Mouse (Mus musculus) liver, postnatal 0 days (tissue): Measurements from ENCODE around the gene Gm11555. TPM values are rescaled to one million over a fixed set of nuclear protein-coding genes. Genes with fewer than 3 reads are reported as not detected.
"Not testable (repeated sequence)": the region's sequence is repeated elsewhere in the genome, so short reads cannot be mapped to it uniquely, and the experiment has no call there.

ENCODE experiments used
- ATAC-seq: fragments of 200-750 bp; cut with Nextera tagmentation; 2 replicates; pipeline ENCODE4 v1.8.0; 2017; ENCODE audit warnings: mild to moderate bottlenecking, moderate library complexity
- DNase-seq: peaks from one replicate; pipeline ENCODE4 v3.0.0-alpha.2; 2016
- H3K27ac ChIP-seq: fragments of 300-500 bp; sonication (generic); 2 replicates; pipeline ENCODE4 v1.5.1; 2014; ENCODE audit warnings: antibody characterized with exemption, moderate library complexity, mild to moderate bottlenecking, low read depth
- H3K27me3 ChIP-seq: fragments of 300-500 bp; sonication (generic); 2 replicates; pipeline ENCODE4 v1.6.1; 2014; ENCODE audit warnings: low read length, control low read depth, mixed read lengths; ENCODE audit not compliant: insufficient read depth
- H3K36me3 ChIP-seq: fragments of 300-500 bp; sonication (generic); replicated peaks from 2 replicates; pipeline ENCODE4 v1.6.1; 2014; ENCODE audit warnings: mild to moderate bottlenecking, control low read depth, low read length, moderate library complexity, mixed read lengths; ENCODE audit not compliant: insufficient read depth
- H3K4me1 ChIP-seq: fragments of 300-500 bp; sonication (generic); 2 replicates; pipeline ENCODE4 v1.6.1; 2014; ENCODE audit warnings: antibody characterized with exemption, mild to moderate bottlenecking, control low read depth; ENCODE audit not compliant: insufficient read depth
- H3K4me2 ChIP-seq: fragments of 300-500 bp; sonication (generic); 2 replicates; pipeline ENCODE4 v1.6.1; 2014; ENCODE audit warnings: low read depth, mild to moderate bottlenecking, low read length, moderate library complexity, mixed read lengths
- H3K4me3 ChIP-seq: fragments of 300-500 bp; sonication (generic); 2 replicates; pipeline ENCODE4 v1.5.1; 2014; ENCODE audit warnings: low read depth, low read length
- H3K9ac ChIP-seq: fragments of 300-500 bp; sonication (generic); replicated peaks from 2 replicates; pipeline ENCODE4 v1.6.1; 2014; ENCODE audit warnings: mild to moderate bottlenecking, moderate library complexity
- H3K9me3 ChIP-seq: fragments of 300-500 bp; sonication (generic); 2 replicates; pipeline ENCODE4 v1.6.1; 2016; ENCODE audit warnings: mild to moderate bottlenecking, control low read depth, low read length, mixed read lengths
- CTCF ChIP-seq: sonication (generic); IDR thresholded peaks from 2 replicates; pipeline ENCODE4 v1.5.1; 2016; ENCODE audit warnings: antibody characterized with exemption, low read depth
- EP300 ChIP-seq: IDR thresholded peaks from 2 replicates; pipeline ENCODE4 v1.6.1; 2016; ENCODE audit warnings: antibody characterized with exemption, low read depth, mild to moderate bottlenecking
- WGBS: fragments of 180-500 bp; shearing (Covaris S2); extraction: QIAGEN DNeasy Blood & Tissue Kit; methylation state at CpG from one replicate; pipeline ENCODE4 v1.1.7; 2014; ENCODE audit not compliant: insufficient replicate concordance; 5-methylcytosine and 5-hydroxymethylcytosine counted together
- polyA plus RNA-seq: library from polyadenylated mRNA; unstranded; fragments of >200 nt; fragmentation: Nextera tagmentation; extraction: Ambion mirVana; gene quantifications from 2 replicates; pipeline ENCODE4 v1.2.1, GENCODE M21; 2015

The Gm11555 gene
- polyA plus RNA-seq, 1 experiment from 2014 or later = not detected

- ATAC-seq (no peak), DNase-seq (no peak)
- Histone ChIP-seq H3K9ac (no peak overlapping the region), H3K27ac (no peak overlapping the region), H3K9me3 (no peaks in the 10 kb centered on the region), H3K4me2 (no peak overlapping the region), H3K4me1 (no peaks in the 10 kb centered on the region), H3K36me3 (no peaks in the 10 kb centered on the region), H3K27me3 (no peaks in the 10 kb centered on the region), H3K4me3 (no peak overlapping the region)
- 53% methylated on average over 2 of the region's 2 CpGs for WGBS
- TF ChIP-seq CTCF (no peak), EP300 (no peak)
Measured at GRCm38 (mm10) chr11:99633293-99633692, 16.7 kb downstream of the Gm11555 start.

GRCm38 (mm10) chr11:99630890-99631289 is 19.1 kb downstream of the Gm11555 start:
- H3K4me1 ChIP-seq = no peaks in the 10 kb centered on the region
- H3K27me3 ChIP-seq = no peaks in the 10 kb centered on the region
- H3K9ac ChIP-seq = no peak overlapping the region
- WGBS = 63% methylated on average over 3 of the region's 3 CpGs
- no peak overlapping the region for H3K4me3 ChIP-seq
- no peak for TF ChIP-seq CTCF
- no peak for TF ChIP-seq EP300
- ATAC-seq (no peak), DNase-seq (no peak)
- no peaks in the 10 kb centered on the region for H3K36me3 ChIP-seq
- no peaks in the 10 kb centered on the region for H3K9me3 ChIP-seq
- no peak overlapping the region for H3K4me2 ChIP-seq
- no peak overlapping the region for H3K27ac ChIP-seq

GRCm38 (mm10) chr11:99628138-99628537 is 21.9 kb downstream of the Gm11555 start, which contains the start of gene Krtap4-1:
Gene Krtap4-1 (minus strand): TSS chr11:99628238.
- WGBS = 70% methylated on average over 4 of the region's 4 CpGs
- TF ChIP-seq CTCF = no peak
- TF ChIP-seq EP300 = no peak
- Histone ChIP-seq H3K4me1 (no peaks in the 10 kb centered on the region), H3K4me3 (no peak within 1 kb of the TSS), H3K27ac (no peak within 1 kb of the TSS), H3K9me3 (no peaks in the 10 kb centered on the region), H3K9ac (no peak within 1 kb of the TSS), H3K4me2 (no peak within 1 kb of the TSS), H3K36me3 (no peaks in the 10 kb centered on the region), H3K27me3 (no peaks in the 10 kb centered on the region)
- DNase-seq (no peak), ATAC-seq (no peak)

GRCm38 (mm10) chr11:99620335-99620734 is 29.7 kb downstream of the Gm11555 start, which contains the start of gene Gm11562:
Gene Gm11562 (minus strand): TSS chr11:99620435.
- ATAC-seq (no peak), DNase-seq (no peak)
- TF ChIP-seq CTCF = no peak
- TF ChIP-seq EP300 = no peak
- H3K27ac ChIP-seq = no peak within 1 kb of the TSS
- no peaks in the 10 kb centered on the region for H3K27me3 ChIP-seq
- H3K9me3 ChIP-seq = no peaks in the 10 kb centered on the region
- no peaks in the 10 kb centered on the region for H3K4me1 ChIP-seq
- H3K4me2 ChIP-seq = no peak within 1 kb of the TSS
- H3K36me3 ChIP-seq = no peaks in the 10 kb centered on the region
- no peak within 1 kb of the TSS for H3K9ac ChIP-seq
- H3K4me3 ChIP-seq = no peak within 1 kb of the TSS
- WGBS = 71% methylated on average over 2 of the region's 2 CpGs

- ATAC-seq = no peak
- Histone ChIP-seq H3K9ac (no peak within 1 kb of the TSS), H3K4me2 (no peak within 1 kb of the TSS), H3K36me3 (no peaks in the 10 kb centered on the region), H3K27ac (no peak within 1 kb of the TSS), H3K4me1 (no peaks in the 10 kb centered on the region), H3K9me3 (no peaks in the 10 kb centered on the region), H3K4me3 (no peak within 1 kb of the TSS), H3K27me3 (no peaks in the 10 kb centered on the region)
- TF ChIP-seq EP300 (no peak), CTCF (no peak)
- no peak for DNase-seq
- 61% methylated on average over 3 of the region's 3 CpGs for WGBS
Measured at GRCm38 (mm10) chr11:99614796-99615363, 35.2 kb downstream of the Gm11555 start, which contains the start of gene Krtap2-4. Gene Krtap2-4 (minus strand): TSS chr11:99614846.

GRCm38 (mm10) chr11:99610089-99610488 is 39.9 kb downstream of the Gm11555 start, which contains the start of gene Gm11937:
Gene Gm11937 (minus strand): TSS chr11:99610189.
- WGBS = 64% methylated on average over 1 of the region's 2 CpGs
- not testable (repeated sequence) for H3K27ac ChIP-seq, DNase-seq, H3K36me3 ChIP-seq, H3K4me2 ChIP-seq, H3K4me1 ChIP-seq, H3K27me3 ChIP-seq, H3K4me3 ChIP-seq, ATAC-seq, H3K9ac ChIP-seq, H3K9me3 ChIP-seq
